Mouse (Mus musculus): Measurements from ENCODE around the gene Gm9913. TPM values are rescaled to one million over a fixed set of nuclear protein-coding genes. Genes with fewer than 3 reads are reported as not detected.

The Gm9913 gene
- polyA plus RNA-seq, 1 experiment from 2014 or later: 0.67 TPM

DNA sequence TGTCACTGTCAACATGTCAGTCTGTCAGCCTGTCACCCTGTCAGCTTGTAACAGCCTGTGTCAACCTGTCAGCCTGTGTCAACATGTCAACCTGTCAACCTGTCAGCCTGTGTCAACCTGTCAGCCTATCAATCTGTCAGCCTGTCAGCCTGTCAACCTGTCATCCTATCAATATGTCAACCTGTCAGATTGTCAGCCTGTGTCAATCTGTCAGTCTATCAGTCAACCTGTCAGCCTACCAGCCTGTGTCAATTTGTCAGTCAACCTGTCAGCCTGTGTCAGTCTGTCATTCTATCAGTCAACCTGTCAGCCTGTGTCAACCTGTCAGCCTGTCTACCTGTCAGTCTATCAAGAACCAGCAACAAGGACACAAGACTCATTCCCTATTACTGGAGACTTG is 3.4 kb upstream of the Gm9913 start:
- peaks cover 9% of the 10 kb centered on the region; the same call in 1 of the 2 replicates for H3K4me1 ChIP-seq
- no peak for ATAC-seq (ENCODE audit: insufficient number of reproducible peaks, insufficient read depth, low FRiP score, low TSS enrichment)

DNA sequence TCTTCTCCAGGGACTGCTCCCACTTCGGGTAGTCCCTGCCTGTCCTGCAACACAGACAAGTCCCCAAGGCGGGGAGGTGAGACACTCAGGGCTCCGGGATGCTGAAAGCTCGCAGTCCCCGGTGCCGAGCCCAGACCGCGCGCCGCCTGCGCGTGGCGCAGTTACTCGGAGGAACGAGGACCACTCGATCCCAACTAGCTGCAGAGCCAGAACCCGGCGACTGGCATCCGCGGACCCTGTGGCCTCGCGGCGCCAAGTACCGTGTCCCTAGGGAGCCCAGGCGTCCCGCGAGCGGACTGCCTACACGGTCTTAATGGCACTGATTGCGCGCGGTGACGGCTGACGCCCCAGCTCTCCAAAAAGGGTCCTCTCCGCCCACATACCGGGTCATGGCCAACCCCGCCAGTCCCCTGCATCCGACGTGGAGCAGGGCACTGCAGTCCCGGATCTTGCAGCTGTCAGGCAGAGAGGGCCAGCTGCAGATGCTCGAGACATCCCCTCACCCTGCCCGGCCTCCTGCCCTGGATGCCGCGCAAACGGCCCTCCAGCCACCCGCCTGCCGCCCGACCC is 942 bp downstream of the Gm9913 start:
- Histone ChIP-seq H3K4me1 (peaks cover 15% of the 10 kb centered on the region), H3K4me3 (peak overlapping the region; percentile 78), H3K27ac (peak overlapping the region; percentile 92), H3K36me3 (no peaks in the 10 kb centered on the region), H3K9ac (peak overlapping the region; percentile 80), H3K9me3 (no peaks in the 10 kb centered on the region), H3K4me2 (replicated peaks) (peak overlapping the region; percentile 60), H3K27me3 (no peaks in the 10 kb centered on the region; the same call in 1 of the 2 replicates)
- peak; percentile 85 for ATAC-seq (ENCODE audit: insufficient number of reproducible peaks, insufficient read depth, low FRiP score, low TSS enrichment)
- WGBS: under 1% methylated on average over 48 of the region's 48 CpGs

More for the DNA sequence above, 3.4 kb upstream of the Gm9913 start:
- H3K4me3 ChIP-seq: no peak overlapping the region
- H3K27me3 ChIP-seq: no peaks in the 10 kb centered on the region
- no peak overlapping the region for H3K27ac ChIP-seq
- no peak overlapping the region for H3K9ac ChIP-seq
- no peak overlapping the region for H3K4me2 ChIP-seq (replicated peaks)
- H3K36me3 ChIP-seq: peaks cover 9% of the 10 kb centered on the region
- no peaks in the 10 kb centered on the region for H3K9me3 ChIP-seq

DNA sequence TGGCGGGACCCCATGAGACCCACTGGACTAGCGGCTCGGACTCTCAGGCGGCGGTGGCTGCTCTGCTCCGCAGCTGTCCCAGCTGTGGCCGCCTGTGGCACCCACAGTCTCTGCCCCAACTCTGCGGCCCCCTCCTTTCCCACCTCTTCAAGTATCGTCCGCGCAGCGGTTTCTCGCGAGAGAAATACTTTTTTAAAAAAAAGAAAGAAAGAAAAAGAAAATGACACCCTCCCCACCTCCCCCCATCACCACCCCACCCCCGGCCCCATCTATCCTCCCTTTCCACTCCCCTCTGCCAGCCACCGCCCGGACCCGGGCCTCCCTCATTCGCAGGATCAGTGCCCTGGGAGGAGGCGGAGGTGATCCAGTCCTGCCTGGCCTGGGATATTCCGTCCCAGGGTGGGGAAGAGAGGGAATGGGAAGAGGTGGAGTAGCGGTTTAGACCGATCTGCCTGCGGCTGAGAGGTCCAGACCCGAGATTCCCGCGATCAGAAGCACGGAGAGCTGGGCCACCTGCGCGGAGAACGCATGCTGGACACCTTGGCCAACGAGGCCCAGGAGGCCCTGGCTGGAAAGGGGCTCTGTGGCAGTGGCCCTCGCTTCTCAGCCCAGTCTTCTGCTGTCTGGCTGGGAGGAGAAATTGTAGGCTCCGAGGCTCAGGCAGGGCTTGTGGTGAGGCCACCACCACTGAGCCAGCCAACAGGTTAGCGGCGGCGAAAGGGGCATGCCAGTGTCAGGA is 1.6 kb downstream of the Gm9913 start:
- Histone ChIP-seq H3K36me3 (no peaks in the 10 kb centered on the region), H3K9me3 (no peaks in the 10 kb centered on the region), H3K4me2 (replicated peaks) (peak overlapping the region; percentile 60), H3K4me3 (peak overlapping the region; percentile 78), H3K27me3 (no peaks in the 10 kb centered on the region; the same call in 1 of the 2 replicates), H3K4me1 (peaks cover 16% of the 10 kb centered on the region), H3K9ac (peak overlapping the region; percentile 80), H3K27ac (peak overlapping the region; percentile 92)
- peak; percentile 83 for ATAC-seq (ENCODE audit: insufficient number of reproducible peaks, insufficient read depth, low FRiP score, low TSS enrichment)
- WGBS: under 1% methylated on average over 37 of the region's 37 CpGs

DNA sequence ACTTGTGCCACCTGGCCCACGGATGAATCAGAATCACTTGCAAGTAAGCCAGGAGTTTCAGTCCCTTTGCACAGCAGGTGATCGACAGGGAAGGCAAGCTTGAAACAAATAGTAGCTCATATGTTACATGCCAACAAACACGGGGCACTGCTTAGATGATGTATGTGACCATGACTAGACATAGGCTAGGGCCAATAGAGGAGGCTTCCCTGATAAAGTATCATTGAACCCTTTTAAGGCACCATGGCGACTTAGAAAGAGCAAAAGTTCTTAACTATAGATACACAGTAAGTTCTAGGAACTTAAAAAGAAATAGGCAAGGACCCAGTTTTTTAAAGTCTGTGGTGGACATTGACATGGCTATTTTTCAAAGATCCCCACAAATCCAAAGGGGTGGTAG is 3.0 kb downstream of the Gm9913 start, which contains the start of gene Fbn1:
Gene Fbn1 (minus strand): TSS at position 101 of the 400 bp plus-strand sequence.
- peak within 1 kb of the TSS; percentile 60 for H3K4me2 ChIP-seq (replicated peaks)
- H3K4me1 ChIP-seq: peaks cover 16% of the 10 kb centered on the region
- 82% methylated on average over 4 of the region's 4 CpGs for WGBS
- peak within 1 kb of the TSS; percentile 80 for H3K9ac ChIP-seq
- H3K27ac ChIP-seq: peak within 1 kb of the TSS; percentile 92; the same call in 1 of the 2 replicates
- no peaks in the 10 kb centered on the region; the same call in 1 of the 2 replicates for H3K27me3 ChIP-seq
- H3K4me3 ChIP-seq: peak within 1 kb of the TSS; percentile 78
- H3K9me3 ChIP-seq: no peaks in the 10 kb centered on the region
- H3K36me3 ChIP-seq: no peaks in the 10 kb centered on the region
- ATAC-seq (ENCODE audit: insufficient number of reproducible peaks, insufficient read depth, low FRiP score, low TSS enrichment): no peak

DNA sequence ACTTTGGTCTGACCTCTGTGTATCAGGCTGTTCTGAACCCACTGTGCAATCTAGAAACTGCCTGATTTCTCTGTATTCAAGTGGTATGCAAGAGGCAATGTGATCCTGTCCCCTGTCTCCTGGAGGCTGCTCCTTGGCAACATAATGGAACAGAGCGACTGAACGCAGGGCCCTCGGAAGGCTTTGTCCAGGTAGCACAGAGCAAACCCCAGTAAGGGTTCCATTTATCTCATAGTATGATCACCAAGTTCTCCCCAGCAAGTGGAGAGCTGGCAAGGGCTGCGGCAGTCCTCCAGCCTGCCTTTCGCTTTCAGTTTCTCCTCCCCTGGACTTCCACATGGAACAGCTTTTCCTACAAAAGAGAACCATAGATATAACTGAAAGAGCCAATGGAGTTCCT is 3.5 kb downstream of the Gm9913 start:
- Histone ChIP-seq H3K4me2 (replicated peaks) (no peak overlapping the region), H3K9me3 (no peaks in the 10 kb centered on the region), H3K27ac (no peak overlapping the region), H3K4me3 (no peak overlapping the region), H3K4me1 (peaks cover 16% of the 10 kb centered on the region), H3K36me3 (no peaks in the 10 kb centered on the region), H3K9ac (no peak overlapping the region), H3K27me3 (no peaks in the 10 kb centered on the region; the same call in 1 of the 2 replicates)
- no peak for ATAC-seq (ENCODE audit: insufficient number of reproducible peaks, insufficient read depth, low FRiP score, low TSS enrichment)
- WGBS: 88% methylated on average over 5 of the region's 5 CpGs

DNA sequence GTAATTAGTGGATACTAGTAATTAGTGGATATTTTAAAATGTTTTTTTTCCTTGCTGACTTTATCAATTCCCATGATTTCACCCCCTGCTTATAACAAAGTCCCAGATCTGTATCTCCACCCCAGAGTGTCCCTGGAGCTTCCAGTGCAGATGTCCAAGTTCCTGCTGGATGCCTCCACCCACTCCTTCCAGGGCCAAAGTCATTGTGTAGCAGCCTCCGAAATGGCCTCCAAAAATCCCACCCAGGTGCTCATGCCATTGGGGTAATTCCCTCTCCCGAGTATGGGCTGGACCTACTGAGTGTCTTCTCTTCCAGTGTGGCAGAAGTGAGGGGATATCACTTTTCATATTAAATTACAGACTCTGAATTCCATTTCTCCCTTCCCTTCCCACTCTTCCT is 5.9 kb downstream of the Gm9913 start:
- Histone ChIP-seq H3K4me2 (replicated peaks) (no peak overlapping the region), H3K4me3 (no peak overlapping the region), H3K4me1 (peaks cover 13% of the 10 kb centered on the region), H3K27ac (no peak overlapping the region), H3K9me3 (no peaks in the 10 kb centered on the region), H3K27me3 (no peaks in the 10 kb centered on the region; the same call in 1 of the 2 replicates), H3K36me3 (no peaks in the 10 kb centered on the region), H3K9ac (no peak overlapping the region)
- no peak for ATAC-seq (ENCODE audit: insufficient number of reproducible peaks, insufficient read depth, low FRiP score, low TSS enrichment)
- 39% methylated on average over 2 of the region's 2 CpGs for WGBS

DNA sequence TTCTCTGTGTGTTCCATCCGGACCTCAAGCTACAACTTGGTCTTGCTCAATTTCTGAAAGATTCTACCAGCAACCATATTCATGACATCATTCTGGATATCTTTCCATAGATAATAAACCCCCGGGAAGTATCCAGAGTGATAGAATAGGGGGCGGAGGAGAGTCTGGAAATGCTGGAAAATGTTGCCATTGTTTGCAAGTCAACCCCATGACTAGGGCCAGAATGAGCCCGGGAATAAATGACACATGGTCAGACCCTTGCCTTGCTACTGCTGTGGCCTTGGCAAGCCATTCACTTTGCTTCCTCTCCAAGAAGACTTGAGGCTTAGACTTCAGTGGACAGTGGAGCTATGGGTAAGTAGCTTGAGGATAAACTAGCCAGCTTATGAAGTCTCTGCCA is 7.0 kb downstream of the Gm9913 start:
- H3K9ac ChIP-seq: no peak overlapping the region
- peaks cover 23% of the 10 kb centered on the region for H3K4me1 ChIP-seq
- ATAC-seq (ENCODE audit: insufficient number of reproducible peaks, insufficient read depth, low FRiP score, low TSS enrichment): no peak
- H3K4me2 ChIP-seq (replicated peaks): no peak overlapping the region
- no peak overlapping the region for H3K4me3 ChIP-seq
- H3K36me3 ChIP-seq: no peaks in the 10 kb centered on the region
- H3K9me3 ChIP-seq: no peaks in the 10 kb centered on the region
- H3K27ac ChIP-seq: no peak overlapping the region
- H3K27me3 ChIP-seq: no peaks in the 10 kb centered on the region; the same call in 1 of the 2 replicates
- WGBS: 86% methylated on average over 4 of the region's 4 CpGs

DNA sequence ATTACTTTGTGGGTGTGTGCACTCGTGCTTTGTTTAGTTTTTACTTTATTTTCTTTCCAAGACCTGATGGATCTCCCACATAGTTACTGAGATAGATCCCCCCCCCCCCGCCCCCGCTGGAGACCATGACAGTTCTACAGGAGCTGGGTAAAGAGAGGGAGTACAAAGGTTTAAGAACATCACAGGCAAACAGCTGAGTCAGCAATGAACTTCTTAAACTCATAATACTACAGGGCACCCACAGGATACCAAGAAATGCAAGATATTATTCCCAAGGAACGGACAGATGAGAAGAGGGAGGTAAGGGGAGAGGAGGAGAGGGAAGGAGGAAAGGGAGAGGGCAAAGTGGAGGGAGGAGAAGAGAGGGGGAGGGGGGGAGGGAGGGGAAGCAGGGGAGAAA is 7.7 kb downstream of the Gm9913 start:
- no peak overlapping the region for H3K9ac ChIP-seq
- H3K4me1 ChIP-seq: peaks cover 23% of the 10 kb centered on the region
- WGBS: 69% methylated on average over 4 of the region's 4 CpGs
- H3K27ac ChIP-seq: no peak overlapping the region
- no peaks in the 10 kb centered on the region for H3K9me3 ChIP-seq
- H3K27me3 ChIP-seq: no peaks in the 10 kb centered on the region; the same call in 1 of the 2 replicates
- ATAC-seq (ENCODE audit: insufficient number of reproducible peaks, insufficient read depth, low FRiP score, low TSS enrichment): no peak
- no peak overlapping the region for H3K4me2 ChIP-seq (replicated peaks)
- H3K36me3 ChIP-seq: no peaks in the 10 kb centered on the region
- no peak overlapping the region for H3K4me3 ChIP-seq

DNA sequence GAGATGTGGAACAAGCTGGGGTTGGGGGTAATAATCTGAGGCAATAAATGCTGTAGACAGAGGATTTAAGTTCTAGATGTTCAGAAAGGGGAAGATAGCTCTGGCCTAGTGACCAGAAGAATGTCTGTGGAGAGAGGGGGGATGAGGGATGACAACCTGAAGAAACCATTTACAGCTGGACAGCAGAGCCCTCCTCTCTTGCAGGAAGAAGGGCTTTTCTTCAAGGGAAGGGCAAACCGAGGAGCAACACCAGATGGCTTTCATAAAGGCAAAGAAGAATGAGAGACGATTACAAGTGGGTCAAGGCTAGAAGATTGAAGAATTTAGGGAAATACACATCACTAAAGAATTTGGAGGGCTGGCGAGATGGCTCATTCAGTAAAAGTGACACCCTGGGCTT is 9.5 kb downstream of the Gm9913 start:
- no peak overlapping the region for H3K4me3 ChIP-seq
- H3K9ac ChIP-seq: no peak overlapping the region
- peaks cover 23% of the 10 kb centered on the region for H3K4me1 ChIP-seq
- WGBS: 28% methylated on average over 3 of the region's 3 CpGs
- H3K9me3 ChIP-seq: no peaks in the 10 kb centered on the region
- H3K27ac ChIP-seq: no peak overlapping the region
- H3K27me3 ChIP-seq: no peaks in the 10 kb centered on the region
- no peak overlapping the region for H3K4me2 ChIP-seq (replicated peaks)
- no peaks in the 10 kb centered on the region for H3K36me3 ChIP-seq
- ATAC-seq (ENCODE audit: insufficient number of reproducible peaks, insufficient read depth, low FRiP score, low TSS enrichment): no peak

DNA sequence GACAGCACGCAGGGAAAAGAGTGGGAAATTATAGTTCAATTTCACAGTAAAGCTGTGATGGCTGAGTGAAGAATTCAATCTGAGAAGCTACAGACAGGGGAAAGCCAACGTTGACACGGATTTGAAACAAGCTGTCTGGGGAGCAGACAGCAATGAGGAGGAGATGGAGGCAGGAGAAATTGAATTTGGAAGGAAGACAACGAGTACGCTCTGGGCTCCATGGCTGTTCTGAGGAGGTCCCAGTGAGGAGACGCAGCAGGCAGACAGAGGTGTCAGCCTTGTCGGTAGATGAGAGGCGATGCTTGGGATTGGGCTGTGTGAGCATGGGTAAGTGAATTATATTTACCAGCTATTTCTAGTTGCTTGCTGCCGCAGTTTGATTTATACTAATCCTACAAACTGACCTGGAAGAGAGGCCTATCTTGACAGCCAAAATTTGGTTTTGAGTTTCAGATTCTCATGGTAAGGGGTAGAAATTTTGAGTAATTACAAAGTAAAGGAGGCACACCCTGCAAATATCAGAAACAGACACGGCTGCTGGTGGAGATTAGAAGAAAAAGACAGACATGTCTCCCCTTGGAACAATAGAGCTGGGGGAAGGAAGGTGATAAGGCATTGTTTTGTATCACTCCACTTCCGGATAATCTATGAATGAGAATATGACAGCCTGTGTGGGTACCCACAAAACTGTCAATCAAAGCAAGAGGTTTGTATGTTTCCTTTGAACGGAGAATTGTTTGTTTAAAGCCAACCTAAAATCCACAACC is 10.6 kb downstream of the Gm9913 start:
- Histone ChIP-seq H3K4me3 (no peak overlapping the region), H3K9me3 (no peaks in the 10 kb centered on the region), H3K4me1 (peaks cover 21% of the 10 kb centered on the region), H3K27me3 (no peaks in the 10 kb centered on the region), H3K36me3 (no peaks in the 10 kb centered on the region), H3K4me2 (replicated peaks) (no peak overlapping the region), H3K27ac (no peak overlapping the region), H3K9ac (no peak overlapping the region)
- WGBS: 69% methylated on average over 12 of the region's 12 CpGs
- ATAC-seq (ENCODE audit: insufficient number of reproducible peaks, insufficient read depth, low FRiP score, low TSS enrichment): no peak

DNA sequence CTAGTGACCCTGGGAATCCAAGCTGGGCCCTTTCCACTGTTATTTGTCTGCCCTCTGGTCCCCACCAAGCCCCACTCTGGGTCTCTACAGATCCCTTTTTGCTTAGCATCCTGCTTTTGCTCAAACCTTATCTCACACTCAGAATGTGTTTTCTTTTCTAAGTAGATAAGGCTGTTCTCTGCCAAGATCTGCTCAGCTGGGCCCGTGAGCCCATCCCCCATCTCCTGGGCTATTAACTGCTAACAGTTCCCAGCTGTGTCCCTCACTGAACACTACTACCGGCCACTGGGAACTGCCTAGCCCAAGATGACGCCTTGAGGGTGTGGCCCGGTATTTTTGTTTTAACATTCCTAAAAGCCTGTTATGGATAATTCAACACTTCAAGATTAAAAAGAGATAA is 11.7 kb downstream of the Gm9913 start:
- Histone ChIP-seq H3K27ac (no peak overlapping the region), H3K36me3 (no peaks in the 10 kb centered on the region), H3K27me3 (no peaks in the 10 kb centered on the region), H3K9me3 (no peaks in the 10 kb centered on the region), H3K4me2 (replicated peaks) (no peak overlapping the region), H3K4me3 (no peak overlapping the region), H3K9ac (no peak overlapping the region), H3K4me1 (peaks cover 16% of the 10 kb centered on the region; the same call in 1 of the 2 replicates)
- peak; percentile 72; the same call in 1 of the 2 replicates for ATAC-seq (ENCODE audit: insufficient number of reproducible peaks, insufficient read depth, low FRiP score, low TSS enrichment)
- 9% methylated on average over 4 of the region's 4 CpGs for WGBS

Data from embryonic facial prominence, embryonic 12.5 days (tissue).